Mouse (Mus musculus) liver, embryonic 13.5 days (tissue): ENCODE data around the gene Gm20814. TPM values are rescaled to one million over a fixed set of nuclear protein-coding genes. Genes with fewer than 3 reads are reported as not detected.
"Not testable (repeated sequence)": the region's sequence is repeated elsewhere in the genome, so short reads cannot be mapped to it uniquely, and the experiment has no call there.

Source experiments
- ATAC-seq: fragments of 200-750 bp; cut with Nextera tagmentation; 2 replicates; pipeline ENCODE4 v1.8.0; 2017; ENCODE audit warnings: low read depth, mild to moderate bottlenecking, moderate number of reproducible peaks, moderate library complexity
- DNase-seq: peaks from one replicate; pipeline ENCODE4 v3.0.0; 2022
- H3K27ac ChIP-seq: fragments of 300-500 bp; sonication (generic); 2 replicates; pipeline ENCODE4 v1.5.1; 2015; ENCODE audit warnings: moderate library complexity, mild to moderate bottlenecking, inconsistent platforms
- H3K27me3 ChIP-seq: fragments of 300-500 bp; sonication (generic); 2 replicates; pipeline ENCODE4 v1.6.1; 2015; ENCODE audit warnings: mild to moderate bottlenecking, inconsistent platforms
- H3K36me3 ChIP-seq: fragments of 300-500 bp; sonication (generic); 2 replicates; pipeline ENCODE4 v1.6.1; 2015; ENCODE audit warnings: mild to moderate bottlenecking, inconsistent platforms
- H3K4me1 ChIP-seq: fragments of 300-500 bp; sonication (generic); replicated peaks from 2 replicates; pipeline ENCODE4 v1.6.1; 2015; ENCODE audit warnings: inconsistent platforms
- H3K4me2 ChIP-seq: fragments of 300-500 bp; sonication (generic); 2 replicates; pipeline ENCODE4 v1.6.1; 2015; ENCODE audit warnings: inconsistent platforms, mild to moderate bottlenecking, moderate library complexity
- H3K4me3 ChIP-seq: fragments of 300-500 bp; sonication (generic); replicated peaks from 2 replicates; pipeline ENCODE4 v1.5.1; 2015; ENCODE audit warnings: mild to moderate bottlenecking, inconsistent platforms
- H3K9ac ChIP-seq: fragments of 300-500 bp; sonication (generic); 2 replicates; pipeline ENCODE4 v1.6.1; 2015; ENCODE audit warnings: mild to moderate bottlenecking, inconsistent platforms
- H3K9me3 ChIP-seq: fragments of 300-500 bp; sonication (generic); replicated peaks from 2 replicates; pipeline ENCODE4 v1.6.1; 2016; ENCODE audit warnings: inconsistent platforms
- WGBS: fragments of 180-500 bp; shearing (Covaris S2); methylation state at CpG from one replicate; pipeline ENCODE4 v1.1.7; 2015; ENCODE audit not compliant: insufficient replicate concordance; 5-methylcytosine and 5-hydroxymethylcytosine counted together
- polyA plus RNA-seq: library from polyadenylated mRNA; unstranded; fragments of >200 nt; fragmentation: Nextera tagmentation; extraction: Ambion mirVana; gene quantifications from 2 replicates; pipeline ENCODE4 v1.2.1, GENCODE M21; 2015

Gene Gm20814
- not detected in 2 replicates for polyA plus RNA-seq

GRCm38 (mm10) chrY:75195556-75195955, at the start of gene Gm20814:
Gene Gm20814, plus strand, starts transcription at chrY:75195856.
- H3K9ac ChIP-seq, H3K36me3 ChIP-seq, ATAC-seq, H3K4me1 ChIP-seq, H3K4me2 ChIP-seq, H3K27me3 ChIP-seq, H3K9me3 ChIP-seq, H3K27ac ChIP-seq, H3K4me3 ChIP-seq, DNase-seq: not testable (repeated sequence)
- WGBS = no CpG with 5 or more reads among the region's 6 CpGs
